Mouse (Mus musculus) heart, postnatal 0 days (tissue): Measurements from ENCODE around the gene Trappc6a. TPM values are rescaled to one million over a fixed set of nuclear protein-coding genes. Genes with fewer than 3 reads are reported as not detected.
"Not testable (repeated sequence)": the region's sequence is repeated elsewhere in the genome, so short reads cannot be mapped to it uniquely, and the experiment has no call there.

Source experiments
- ATAC-seq: fragments of 200-750 bp; cut with Nextera tagmentation; 2 replicates; pipeline ENCODE4 v1.8.0; 2017; ENCODE audit warnings: low read depth, moderate number of reproducible peaks, moderate library complexity; ENCODE audit not compliant: insufficient read depth
- DNase-seq: peaks from one replicate; pipeline ENCODE4 v3.0.0-alpha.2; 2016; ENCODE audit warnings: low spot score
- H3K27ac ChIP-seq: fragments of 300-500 bp; sonication (generic); 2 replicates; pipeline ENCODE4 v1.5.1; 2014; ENCODE audit warnings: low read depth, mild to moderate bottlenecking
- H3K27me3 ChIP-seq: fragments of 300-500 bp; sonication (generic); 2 replicates; pipeline ENCODE4 v1.6.1; 2014; ENCODE audit warnings: low read length, mixed read lengths; ENCODE audit not compliant: control insufficient read depth, insufficient read depth
- H3K36me3 ChIP-seq: fragments of 300-500 bp; sonication (generic); replicated peaks from 2 replicates; pipeline ENCODE4 v1.6.1; 2014; ENCODE audit warnings: low read length, mixed read lengths; ENCODE audit not compliant: control insufficient read depth, insufficient read depth
- H3K4me1 ChIP-seq: fragments of 300-500 bp; sonication (generic); 2 replicates; pipeline ENCODE4 v1.6.1; 2014; ENCODE audit warnings: antibody characterized with exemption; ENCODE audit not compliant: control insufficient read depth, insufficient read depth
- H3K4me2 ChIP-seq: fragments of 300-500 bp; sonication (generic); 2 replicates; pipeline ENCODE4 v1.6.1; 2014; ENCODE audit warnings: low read depth, mild to moderate bottlenecking, low read length, moderate library complexity
- H3K4me3 ChIP-seq: fragments of 300-500 bp; sonication (generic); 2 replicates; pipeline ENCODE4 v1.5.1; 2014; ENCODE audit warnings: low read depth, low read length
- H3K9ac ChIP-seq: fragments of 300-500 bp; sonication (generic); replicated peaks from 2 replicates; pipeline ENCODE4 v1.6.1; 2014; ENCODE audit warnings: low read depth, low read length, mixed read lengths
- H3K9me3 ChIP-seq: fragments of 300-500 bp; sonication (generic); replicated peaks from 2 replicates; pipeline ENCODE4 v1.6.1; 2016; ENCODE audit warnings: low read length; ENCODE audit not compliant: control insufficient read depth
- CTCF ChIP-seq: IDR thresholded peaks from 2 replicates; pipeline ENCODE4 v1.5.1; 2016; ENCODE audit warnings: antibody characterized with exemption, control low read depth, low read depth
- EP300 ChIP-seq: IDR thresholded peaks from 2 replicates; pipeline ENCODE4 v1.6.1; 2016; ENCODE audit warnings: antibody characterized with exemption, low read depth
- WGBS: fragments of 180-500 bp; shearing (Covaris S2); extraction: QIAGEN DNeasy Blood & Tissue Kit; methylation state at CpG from one replicate; pipeline ENCODE4 v1.1.7; 2014; 5-methylcytosine and 5-hydroxymethylcytosine counted together
- polyA plus RNA-seq: library from polyadenylated mRNA; unstranded; fragments of >200 nt; fragmentation: Nextera tagmentation; extraction: Ambion mirVana; gene quantifications from 2 replicates; pipeline ENCODE4 v1.2.1, GENCODE M21; 2015
- total RNA-seq: library from RNA; depleted of rRNA; stranded (reverse); fragments of >200 nt; gene quantifications from 2 replicates; pipeline ENCODE4 v1.2.3, GENCODE M21; 2014; ENCODE audit warnings: low replicate concordance

Gene Trappc6a
- total and polyA plus RNA-seq, 2 experiments from 2014 or later, result 65.1 to 79.5 TPM

- H3K27ac ChIP-seq, result peak overlapping the region; percentile 76; the same call in 1 of the 2 replicates
Measured at GRCm38 (mm10) chr7:19507612-19507981, 598 bp upstream of the Trappc6a start.

GRCm38 (mm10) chr7:19508924-19509568 lies 851 bp downstream of the Trappc6a start:
- H3K4me3 ChIP-seq, result peak overlapping the region; percentile 62
- ATAC-seq (peak; percentile 25; the same call in 1 of the 2 replicates), DNase-seq (peak; percentile 32)
- 3% methylated on average over 15 of the region's 15 CpGs for WGBS
- TF ChIP-seq CTCF (no peak), EP300 (no peak)
- H3K27me3 ChIP-seq, result no peaks in the 10 kb centered on the region
- peak overlapping the region; percentile 76 for H3K4me2 ChIP-seq
- H3K36me3 ChIP-seq, result no peaks in the 10 kb centered on the region
- H3K9me3 ChIP-seq, result no peaks in the 10 kb centered on the region
- H3K27ac ChIP-seq, result peak overlapping the region; percentile 76
- H3K4me1 ChIP-seq, result peaks cover 17% of the 10 kb centered on the region; the same call in 1 of the 2 replicates
- peak overlapping the region; percentile 61 for H3K9ac ChIP-seq

More at GRCm38 (mm10) chr7:19507612-19507981, 598 bp upstream of the Trappc6a start:
- peak overlapping the region; percentile 53 for H3K9ac ChIP-seq
- H3K9me3 ChIP-seq, result no peaks in the 10 kb centered on the region
- H3K4me2 ChIP-seq, result peak overlapping the region; percentile 76
- peaks cover 17% of the 10 kb centered on the region; the same call in 1 of the 2 replicates for H3K4me1 ChIP-seq
- H3K27me3 ChIP-seq, result no peaks in the 10 kb centered on the region
- no peaks in the 10 kb centered on the region for H3K36me3 ChIP-seq
- WGBS, result 4% methylated on average over 18 of the region's 18 CpGs
- DNase-seq (no peak), ATAC-seq (no peak)
- no peak for TF ChIP-seq EP300
- TF ChIP-seq CTCF, result no peak
- H3K4me3 ChIP-seq, result peak overlapping the region; percentile 62

- peaks cover 17% of the 10 kb centered on the region; the same call in 1 of the 2 replicates for H3K4me1 ChIP-seq
- peak overlapping the region; percentile 76; the same call in 1 of the 2 replicates for H3K4me2 ChIP-seq
- ATAC-seq (no peak), DNase-seq (no peak)
- H3K27ac ChIP-seq, result peak overlapping the region; percentile 76
- no peak for TF ChIP-seq CTCF
- TF ChIP-seq EP300, result no peak
- no peak overlapping the region for H3K4me3 ChIP-seq
- no peaks in the 10 kb centered on the region for H3K27me3 ChIP-seq
- 88% methylated on average over 7 of the region's 7 CpGs for WGBS
- H3K9ac ChIP-seq, result no peak overlapping the region
- H3K9me3 ChIP-seq, result no peaks in the 10 kb centered on the region
- H3K36me3 ChIP-seq, result no peaks in the 10 kb centered on the region
Measured at GRCm38 (mm10) chr7:19509786-19510185, 1.6 kb downstream of the Trappc6a start.

- H3K9me3 ChIP-seq, ATAC-seq, H3K9ac ChIP-seq, H3K4me3 ChIP-seq, H3K4me2 ChIP-seq, H3K36me3 ChIP-seq, H3K27me3 ChIP-seq, H3K27ac ChIP-seq, DNase-seq: not testable (repeated sequence)
- peaks cover 15% of the 10 kb centered on the region; the same call in 1 of the 2 replicates for H3K4me1 ChIP-seq
- 86% methylated on average over 6 of the region's 7 CpGs for WGBS
Measured at GRCm38 (mm10) chr7:19511934-19512333, 3.7 kb downstream of the Trappc6a start.

- Histone ChIP-seq H3K4me2 (no peak overlapping the region), H3K4me3 (no peak overlapping the region), H3K27ac (no peak overlapping the region), H3K9ac (no peak overlapping the region), H3K4me1 (peaks cover 11% of the 10 kb centered on the region; the same call in 1 of the 2 replicates), H3K36me3 (no peaks in the 10 kb centered on the region), H3K9me3 (no peaks in the 10 kb centered on the region), H3K27me3 (peaks cover 10% of the 10 kb centered on the region; the same call in 1 of the 2 replicates)
- DNase-seq (no peak), ATAC-seq (no peak)
- WGBS, result 73% methylated on average over 6 of the region's 6 CpGs
- TF ChIP-seq CTCF (no peak), EP300 (no peak)
Measured at GRCm38 (mm10) chr7:19512353-19512752, 4.2 kb downstream of the Trappc6a start.
